8 mouse cellular contexts compared by ENCODE assay signal in genomic region chr17:35185639-35186611, GRCm38 (mm10). TPM values are rescaled to one million over a fixed set of nuclear protein-coding genes. Genes with fewer than 3 reads are reported as not detected.
DNase-seq lines count a peak whose midpoint lies in the region; ATAC-seq and TF ChIP-seq lines count a peak whose summit lies in the region.

No protein-coding gene starts in this region.

- H3K9ac ChIP-seq in embryonic facial prominence, embryonic 11.5 days (replicated peaks; ENCODE audit: low read length): peak overlapping the region; percentile 4; the same call in 1 of the 2 replicates
- H3K9ac ChIP-seq in heart, embryonic 15.5 days: peak overlapping the region; percentile 29
- peak overlapping the region; percentile 51 for H3K9ac ChIP-seq in kidney, postnatal 0 days (ENCODE audit: low read depth, low read length)

- peaks cover 62% of the 10 kb centered on the region for H3K4me1 ChIP-seq in G1E (ENCODE audit: insufficient read depth, low read depth, low read length)
- no peaks in the 10 kb centered on the region for H3K4me1 ChIP-seq in embryonic facial prominence, embryonic 11.5 days (ENCODE audit: control insufficient read depth, insufficient read depth, low read length)
- peaks cover 5% of the 10 kb centered on the region; the same call in 1 of the 2 replicates for H3K4me1 ChIP-seq in heart, embryonic 15.5 days (replicated peaks)
- no peaks in the 10 kb centered on the region for H3K4me1 ChIP-seq in kidney, postnatal 0 days (replicated peaks; ENCODE audit: insufficient read depth, low read length)
- H3K4me1 ChIP-seq in spleen, adult 2 months (ENCODE audit: control insufficient read depth, insufficient read depth, insufficient read length): peaks cover 43% of the 10 kb centered on the region; the same call in 1 of the 2 replicates

- 0 out of 2 replicates have a peak, but pooled peaks have one; percentile 19 for ATAC-seq in G1E (ENCODE audit: extremely low read depth, insufficient number of reproducible peaks, low FRiP score, poor library complexity, severe bottlenecking)
- ATAC-seq in embryonic facial prominence, embryonic 11.5 days (replicated peaks; ENCODE audit: insufficient number of reproducible peaks, low FRiP score, low TSS enrichment, low read depth): peak; percentile 65; the same call in 1 of the 2 replicates
- ATAC-seq in heart, embryonic 15.5 days (replicated peaks; ENCODE audit: insufficient number of reproducible peaks, insufficient read depth, low FRiP score, low read depth): no peak; the same call in 1 of the 2 replicates
- ATAC-seq in kidney, postnatal 0 days (replicated peaks; ENCODE audit: low FRiP score, low read depth): peak; percentile 60
- no peak for ATAC-seq in cerebellum, adult (ENCODE audit: insufficient number of reproducible peaks, low FRiP score, low TSS enrichment)

- H3K27ac ChIP-seq in embryonic facial prominence, embryonic 11.5 days (replicated peaks; ENCODE audit: low read depth, low read length): peak overlapping the region; percentile 73; the same call in 1 of the 2 replicates
- H3K27ac ChIP-seq in heart, embryonic 15.5 days: peak overlapping the region; percentile 51
- H3K27ac ChIP-seq in kidney, postnatal 0 days: peak overlapping the region; percentile 72
- H3K27ac ChIP-seq in spleen, adult 2 months (ENCODE audit: insufficient read depth, low read length): peak overlapping the region; percentile 89

- peak overlapping the region; percentile 43 for H3K4me2 ChIP-seq in embryonic facial prominence, embryonic 11.5 days (ENCODE audit: low read depth, low read length)
- peak overlapping the region; percentile 64 for H3K4me2 ChIP-seq in heart, embryonic 15.5 days
- H3K4me2 ChIP-seq in kidney, postnatal 0 days (ENCODE audit: low read length): peak overlapping the region; percentile 59

- no peak; the same call in 1 of the 2 replicates for TF ChIP-seq POLR2A in spleen, adult 2 months (IDR thresholded peaks at IDR 0.05; ENCODE audit: low read depth, low read length)

- 4% methylated on average over 18 of the region's 18 CpGs for WGBS in embryonic facial prominence, embryonic 11.5 days
- WGBS in heart, embryonic 15.5 days: 4% methylated on average over 17 of the region's 18 CpGs
- 2% methylated on average over 18 of the region's 18 CpGs for WGBS in kidney, postnatal 0 days
- under 1% methylated on average over 17 of the region's 18 CpGs for WGBS in spleen, adult 2 months

- no peaks in the 10 kb centered on the region for H3K27me3 ChIP-seq in G1E (ENCODE audit: insufficient read depth, low read length)
- H3K27me3 ChIP-seq in embryonic facial prominence, embryonic 11.5 days (ENCODE audit: control insufficient read depth, insufficient read depth, low read length): no peaks in the 10 kb centered on the region
- H3K27me3 ChIP-seq in heart, embryonic 15.5 days: no peaks in the 10 kb centered on the region
- H3K27me3 ChIP-seq in kidney, postnatal 0 days (ENCODE audit: insufficient read depth, low read length): no peaks in the 10 kb centered on the region
- no peaks in the 10 kb centered on the region for H3K27me3 ChIP-seq in spleen, adult 2 months (ENCODE audit: control insufficient read depth, insufficient read depth, low read length)

- H3K36me3 ChIP-seq in G1E (replicated peaks): peaks cover 15% of the 10 kb centered on the region
- H3K36me3 ChIP-seq in embryonic facial prominence, embryonic 11.5 days (replicated peaks; ENCODE audit: control insufficient read depth, insufficient read depth, low read depth, low read length): no peaks in the 10 kb centered on the region
- H3K36me3 ChIP-seq in heart, embryonic 15.5 days: no peaks in the 10 kb centered on the region
- no peaks in the 10 kb centered on the region for H3K36me3 ChIP-seq in kidney, postnatal 0 days (ENCODE audit: insufficient read depth, low read length)
- H3K36me3 ChIP-seq in spleen, adult 2 months (ENCODE audit: control insufficient read depth, insufficient read depth, low read length): no peaks in the 10 kb centered on the region

- no peak for TF ChIP-seq CTCF in G1E (IDR thresholded peaks at IDR 0.05; ENCODE audit: low read depth, low read length)
- no peak for TF ChIP-seq CTCF in kidney, postnatal 0 days (IDR thresholded peaks at IDR 0.05; ENCODE audit: low read depth)
- TF ChIP-seq CTCF in spleen, adult 2 months (IDR thresholded peaks at IDR 0.05; ENCODE audit: extremely low read depth, insufficient read depth, insufficient read length, insufficient replicate concordance): no peak

- no peaks in the 10 kb centered on the region for H3K9me3 ChIP-seq in G1E (replicated peaks)
- H3K9me3 ChIP-seq in embryonic facial prominence, embryonic 11.5 days (replicated peaks; ENCODE audit: control insufficient read depth, low read length): no peaks in the 10 kb centered on the region
- H3K9me3 ChIP-seq in heart, embryonic 15.5 days (replicated peaks): no peaks in the 10 kb centered on the region
- H3K9me3 ChIP-seq in kidney, postnatal 0 days (replicated peaks; ENCODE audit: low read length): no peaks in the 10 kb centered on the region

- H3K4me3 ChIP-seq in G1E (ENCODE audit: low read depth, low read length): peak overlapping the region; percentile 66
- peak overlapping the region; percentile 21 for H3K4me3 ChIP-seq in embryonic facial prominence, embryonic 11.5 days (ENCODE audit: low read depth, low read length)
- peak overlapping the region; percentile 53 for H3K4me3 ChIP-seq in heart, embryonic 15.5 days
- H3K4me3 ChIP-seq in kidney, postnatal 0 days (replicated peaks; ENCODE audit: low read depth, low read length): peak overlapping the region; percentile 44
- peak overlapping the region; percentile 40; the same call in 1 of the 2 replicates for H3K4me3 ChIP-seq in spleen, adult 2 months (ENCODE audit: extremely low read depth, insufficient read depth, insufficient read length)

- DNase-seq in 3134 (ENCODE audit: extremely low read depth, insufficient read length, low spot score) (peak; percentile 56), G1E (ENCODE audit: low spot score) (peak; percentile 72)
- peak; percentile 74 for DNase-seq in embryonic facial prominence, embryonic 11.5 days (ENCODE audit: low spot score)
- DNase-seq in kidney, postnatal 0 days (ENCODE audit: low spot score): peak; percentile 86
- peak; percentile 81 to 83 for DNase-seq in lung, postnatal 4 days
- DNase-seq in spleen, adult 2 months (ENCODE audit: low read depth in 1 of 2, low spot score in 2 of 2): peak; percentile 67 to 82

RNA-seq across cellular contexts. Expression of gene Lst1, which starts 2.3 kb away (rescaled TPM):
- total RNA-seq in G1E (2014; fragmentation: Nextera tagmentation) (81.9 and 91.5 TPM in 2 replicates), G1E (2017) (391 and 521 TPM in 2 replicates)
- 7.1 and 8.0 TPM in 2 replicates for polyA plus RNA-seq in G1E (2012)
- polyA plus RNA-seq in embryonic facial prominence, embryonic 11.5 days (2014; fragmentation: Nextera tagmentation; extraction: Ambion mirVana): 3.8 and 6.1 TPM in 2 replicates
- polyA plus RNA-seq in heart, embryonic 15.5 days (2015; fragmentation: Nextera tagmentation; extraction: Ambion mirVana): 8.1 and 12.2 TPM in 2 replicates
- polyA plus RNA-seq in kidney, postnatal 0 days (2015; fragmentation: Nextera tagmentation; extraction: Ambion mirVana): 11.4 and 15.0 TPM in 2 replicates
- polyA plus RNA-seq in spleen, adult 2 months (2012; rRNA removed): 109 and 112 TPM in 2 replicates

RNA-seq across cellular contexts. Expression of gene Ltb, which starts 8.3 kb away (rescaled TPM):
- total RNA-seq in G1E (2014; fragmentation: Nextera tagmentation) (not detected in 2 replicates), G1E (2017) (0.99 and 1.2 TPM in 2 replicates)
- 0.45 and 0.78 TPM in 2 replicates for polyA plus RNA-seq in G1E (2012)
- polyA plus RNA-seq in embryonic facial prominence, embryonic 11.5 days (2014; fragmentation: Nextera tagmentation; extraction: Ambion mirVana): 0.32 and 0.48 TPM in 2 replicates
- polyA plus RNA-seq in heart, embryonic 15.5 days (2015; fragmentation: Nextera tagmentation; extraction: Ambion mirVana): 1.5 and 4.8 TPM in 2 replicates
- 0.98 and 1.0 TPM in 2 replicates for polyA plus RNA-seq in kidney, postnatal 0 days (2015; fragmentation: Nextera tagmentation; extraction: Ambion mirVana)
- polyA plus RNA-seq in spleen, adult 2 months (2012; rRNA removed): 531 and 756 TPM in 2 replicates

RNA-seq across cellular contexts. Expression of gene Aif1, which starts 10.1 kb away (rescaled TPM):
- 3.1 TPM in 1 of 2 replicates, not detected in the other for total RNA-seq in G1E (2014; fragmentation: Nextera tagmentation)
- total RNA-seq in G1E (2017): 2.1 and 3.2 TPM in 2 replicates
- 0.17 TPM in 1 of 2 replicates, not detected in the other for polyA plus RNA-seq in G1E (2012)
- polyA plus RNA-seq in embryonic facial prominence, embryonic 11.5 days (2014; fragmentation: Nextera tagmentation; extraction: Ambion mirVana): 6.1 and 7.9 TPM in 2 replicates
- 7.5 and 9.6 TPM in 2 replicates for polyA plus RNA-seq in heart, embryonic 15.5 days (2015; fragmentation: Nextera tagmentation; extraction: Ambion mirVana)
- 13.1 and 14.8 TPM in 2 replicates for polyA plus RNA-seq in kidney, postnatal 0 days (2015; fragmentation: Nextera tagmentation; extraction: Ambion mirVana)
- 8.3 and 10.2 TPM in 2 replicates for polyA plus RNA-seq in spleen, adult 2 months (2012; rRNA removed)

RNA-seq across cellular contexts. Expression of gene Tnf, which starts 15.9 kb away (rescaled TPM):
- total RNA-seq in G1E (2014; fragmentation: Nextera tagmentation) (0.68 TPM in 1 of 2 replicates, not detected in the other), G1E (2017) (1.4 and 1.5 TPM in 2 replicates)
- polyA plus RNA-seq in G1E (2012): 0.04 TPM in 1 of 2 replicates, not detected in the other
- not detected in 2 replicates for polyA plus RNA-seq in embryonic facial prominence, embryonic 11.5 days (2014; fragmentation: Nextera tagmentation; extraction: Ambion mirVana)
- 0.43 TPM in 1 of 2 replicates, not detected in the other for polyA plus RNA-seq in heart, embryonic 15.5 days (2015; fragmentation: Nextera tagmentation; extraction: Ambion mirVana)
- polyA plus RNA-seq in kidney, postnatal 0 days (2015; fragmentation: Nextera tagmentation; extraction: Ambion mirVana): 0.19 and 0.25 TPM in 2 replicates
- 7.5 and 13.2 TPM in 2 replicates for polyA plus RNA-seq in spleen, adult 2 months (2012; rRNA removed)

RNA-seq across cellular contexts. Expression of gene Lta, which starts 19.2 kb away (rescaled TPM):
- total RNA-seq in G1E (2014; fragmentation: Nextera tagmentation): not detected in 2 replicates
- 0.12 TPM in 1 of 2 replicates, not detected in the other for total RNA-seq in G1E (2017)
- polyA plus RNA-seq in G1E (2012): not detected in 2 replicates
- polyA plus RNA-seq in embryonic facial prominence, embryonic 11.5 days (2014; fragmentation: Nextera tagmentation; extraction: Ambion mirVana): not detected in 2 replicates
- 0.09 and 0.62 TPM in 2 replicates for polyA plus RNA-seq in heart, embryonic 15.5 days (2015; fragmentation: Nextera tagmentation; extraction: Ambion mirVana)
- polyA plus RNA-seq in kidney, postnatal 0 days (2015; fragmentation: Nextera tagmentation; extraction: Ambion mirVana): 0.15 TPM in 1 of 2 replicates, not detected in the other
- 24.8 and 26.8 TPM in 2 replicates for polyA plus RNA-seq in spleen, adult 2 months (2012; rRNA removed)

Comparison
In these comparisons a context has a peak if more than half of its experiments do, and no peak if none do; other contexts are left out.
1. ATAC-seq: peak in G1E (single experiment), embryonic facial prominence, embryonic 11.5 days (single experiment) and kidney, postnatal 0 days (single experiment); none in heart, embryonic 15.5 days (single experiment) and cerebellum, adult (single experiment).
2. RNA of gene Ltb, which starts 8.3 kb away (polyA plus RNA-seq): 531 to 756 TPM in spleen, adult 2 months; 1.5 to 4.8 TPM in heart, embryonic 15.5 days, 0.98 to 1.0 TPM in kidney, postnatal 0 days, 0.45 to 0.78 TPM in G1E and 0.32 to 0.48 TPM in embryonic facial prominence, embryonic 11.5 days; every median in the first group is over 10 times any median in the second.
3. Peak in every context shown above with its lines, with median percentiles within 50 percentile points of each other: DNase-seq, H3K4me3 ChIP-seq, H3K27ac ChIP-seq, H3K4me2 ChIP-seq and H3K9ac ChIP-seq.